29 mouse cellular contexts compared by ENCODE assay signal in genomic region chr17:35567150-35567549, GRCm38 (mm10). TPM values are rescaled to one million over a fixed set of nuclear protein-coding genes. Genes with fewer than 3 reads are reported as not detected.
"Had no signal": no experiment of that assay in that cellular context is flagged by ENCODE, and none has a peak within 500 bp of the region (broad histone marks: within the 10 kb centered on the region; RNA-seq: fewer than 3 reads in every experiment).

Gene 2300002M23Rik, plus strand, starts transcription at chr17:35567450.

- ATAC-seq: liver, postnatal 0 days had no signal

- DNase-seq: kidney, adult 8-10 months; kidney, postnatal 25 days; layer of hippocampus, adult 9-11 months; liver, postnatal 0 days; lung, postnatal 10 days; lung, postnatal 4 days; midbrain, embryonic 14.5 days; thymus, adult 18-20 months; thymus, postnatal 36 days had no signal

- H3K36me3 ChIP-seq: lung, embryonic 15.5 days had no signal

- H3K9ac ChIP-seq: liver, embryonic 14.5 days; liver, postnatal 0 days; lung, embryonic 15.5 days had no signal

- H3K9me3 ChIP-seq: lung, embryonic 15.5 days had no signal

- H3K4me3 ChIP-seq: layer of hippocampus, adult 2 months; lung, embryonic 15.5 days had no signal

- H3K27ac ChIP-seq: layer of hippocampus, adult 2 months; liver, embryonic 14.5 days; lung, embryonic 15.5 days had no signal

- H3K4me2 ChIP-seq: lung, embryonic 15.5 days; midbrain, embryonic 11.5 days had no signal

RNA-seq across cellular contexts. Expression of gene 2300002M23Rik, which starts in this region (rescaled TPM):
- total RNA-seq: layer of hippocampus, adult 2 months; layer of hippocampus, postnatal 25 days; left cerebral cortex, adult 18-20 months; left cerebral cortex, postnatal 36 days; liver, adult 2 months; megakaryocyte progenitor cell, adult 5-6 weeks; megakaryocyte-erythroid progenitor cell, adult 5-6 weeks; midbrain, postnatal 0 days had no signal
- polyA plus RNA-seq: kidney, embryonic 16.5 days; large intestine, adult 2 months; limb, embryonic 11.5 days; liver, adult 2 months; liver, embryonic 14.5 days; liver, postnatal 0 days; midbrain, embryonic 11.5 days; midbrain, embryonic 14.5 days; midbrain, postnatal 0 days; neural tube, embryonic 11.5 days; neural tube, embryonic 14.5 days; small intestine, adult 2 months; spleen, adult 2 months; testis, adult 2 months; urinary bladder, adult 2 months had no signal
